Mouse (Mus musculus) adrenal gland, postnatal 0 days (tissue): ENCODE results near the gene Xrn2. TPM values are rescaled to one million over a fixed set of nuclear protein-coding genes. Genes with fewer than 3 reads are reported as not detected.

Experiments used
- polyA plus RNA-seq: library from polyadenylated mRNA; unstranded; fragments of >200 nt; fragmentation: Nextera tagmentation; extraction: Ambion mirVana; gene quantifications from 2 replicates; pipeline ENCODE4 v1.2.1, GENCODE M21; 2015

Xrn2 gene
- 39.0 and 54.2 TPM in 2 replicates for polyA plus RNA-seq

DNA sequence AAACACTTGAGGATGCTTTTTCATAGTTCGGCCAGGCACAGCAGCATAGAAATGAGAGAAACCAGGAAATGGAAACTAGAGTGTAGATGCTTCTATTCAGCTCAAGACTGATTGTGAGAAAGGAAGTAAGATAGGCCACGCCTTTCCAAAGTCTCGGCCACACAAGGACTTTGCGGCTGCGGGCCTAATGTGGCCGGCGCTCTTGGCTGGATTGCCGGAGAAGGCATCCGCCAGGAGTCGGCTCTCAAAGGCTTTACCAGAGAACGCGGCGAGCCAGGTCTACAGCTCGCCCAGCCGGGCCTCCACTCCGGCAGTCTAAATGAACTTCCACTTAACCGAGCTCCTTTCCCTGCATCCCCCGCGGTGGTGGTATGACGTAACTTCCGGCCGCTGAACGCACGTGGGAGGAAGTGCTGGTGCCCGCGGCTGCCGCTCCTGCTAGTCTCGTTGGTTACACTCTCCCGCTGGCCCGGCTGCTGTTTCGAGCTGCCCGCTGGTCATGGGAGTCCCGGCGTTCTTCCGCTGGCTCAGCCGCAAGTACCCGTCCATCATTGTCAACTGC is at the start of gene Xrn2:
Xrn2 (plus strand) TSS at position 374 of the 562 bp plus-strand sequence.

GRCm38 (mm10) chr2:147085072-147085870 is 72.5 kb downstream of the Xrn2 start, which contains the start of gene Nkx2-4:
Gene Nkx2-4 (minus strand): TSS chr2:147085445.

Other genes starting within 250 kb of the Xrn2 start
- 47.1 and 55.9 TPM in 2 replicates for gene Kiz, start 157.1 kb upstream of the Xrn2 start, polyA plus RNA-seq
- gene Nkx2-4, start 72.4 kb downstream of the Xrn2 start, polyA plus RNA-seq = not detected in 2 replicates
- not detected in 2 replicates for gene Nkx2-2, start 181.2 kb downstream of the Xrn2 start, polyA plus RNA-seq